Mouse (Mus musculus) stomach, postnatal 0 days (tissue): ENCODE data around the gene B3galnt1.

Source experiments
- CTCF ChIP-seq: IDR thresholded peaks from 2 replicates; pipeline ENCODE4 v1.5.1; 2016; ENCODE audit warnings: antibody characterized with exemption, low read depth, mild to moderate bottlenecking, moderate library complexity
- EP300 ChIP-seq: optimal IDR thresholded peaks from 2 replicates; pipeline ENCODE3; 2016; ENCODE audit warnings: antibody characterized with exemption

DNA sequence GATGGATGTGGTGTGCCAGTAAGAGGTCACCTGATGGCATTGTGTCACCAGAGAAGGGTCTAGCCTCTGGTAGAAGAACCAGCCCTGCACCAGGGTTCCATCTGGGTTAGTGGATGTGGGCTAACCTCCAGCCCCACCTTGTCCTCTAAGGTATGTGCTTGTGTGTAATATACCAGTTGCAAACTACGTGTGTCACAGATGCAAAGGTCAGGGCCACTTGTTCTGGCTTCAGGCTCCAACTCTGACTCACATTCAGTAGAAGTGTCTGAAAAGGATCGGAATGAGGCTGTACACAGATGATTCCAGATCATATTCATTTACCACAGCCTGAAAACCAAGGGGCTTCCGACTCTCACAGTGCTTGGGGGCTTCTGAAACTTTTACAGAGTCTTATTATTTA lies 35.8 kb upstream of the B3galnt1 start:
- no peak for TF ChIP-seq CTCF
- TF ChIP-seq EP300, result no peak
